Mouse (Mus musculus): ENCODE measurements around the gene Sox12. TPM values are rescaled to one million over a fixed set of nuclear protein-coding genes. Genes with fewer than 3 reads are reported as not detected.

Gene Sox12
- polyA plus RNA-seq, 1 experiment from 2014 or later: 19.6 TPM

DNA sequence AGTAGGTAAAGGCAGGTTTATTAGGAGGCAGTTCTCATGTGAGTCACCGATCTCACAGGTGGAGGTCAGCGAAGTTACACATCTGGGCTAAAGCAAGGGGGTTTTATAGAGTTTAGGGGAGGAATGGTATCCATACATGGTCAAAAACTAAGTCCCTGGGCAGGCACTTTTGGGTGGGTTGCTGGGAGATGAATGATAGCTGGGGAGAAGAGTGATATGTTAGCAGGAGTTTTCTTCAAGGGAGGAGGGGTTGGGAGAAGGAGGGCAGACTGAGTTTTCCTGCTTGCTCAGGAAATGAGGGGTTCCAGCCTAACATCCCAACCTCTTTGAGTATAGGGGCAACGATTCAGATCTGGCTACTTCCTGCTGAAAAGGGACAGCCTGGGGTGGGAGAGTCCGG is 17.4 kb upstream of the Sox12 start, which contains the start of gene 6820408C15Rik:
TSS of gene 6820408C15Rik (plus strand) at position 301 of the 400 bp plus-strand sequence.
- no peaks in the 10 kb centered on the region for H3K27me3 ChIP-seq
- WGBS: 26% methylated on average over 4 of the region's 4 CpGs
- ATAC-seq (ENCODE audit: low FRiP score): no peak
- 0 out of 2 replicates have a peak, but pooled peaks cover 3% of the 10 kb centered on the region for H3K9me3 ChIP-seq (replicated peaks)
- H3K4me3 ChIP-seq: peak within 1 kb of the TSS; percentile 95
- peaks cover 35% of the 10 kb centered on the region for H3K4me1 ChIP-seq
- no peaks in the 10 kb centered on the region for H3K36me3 ChIP-seq
- peak within 1 kb of the TSS; percentile 97 for H3K9ac ChIP-seq
- H3K4me2 ChIP-seq (replicated peaks): peak within 1 kb of the TSS; percentile 84
- peak within 1 kb of the TSS; percentile 97 for H3K27ac ChIP-seq

GRCm38 (mm10) chr2:152414591-152415165 is 16.8 kb upstream of the Sox12 start, which contains the start of gene Zcchc3:
Zcchc3 (minus strand) TSS chr2:152415027.
- under 1% methylated on average over 59 of the region's 65 CpGs for WGBS
- Histone ChIP-seq H3K4me2 (replicated peaks) (peak within 1 kb of the TSS; percentile 84), H3K36me3 (no peaks in the 10 kb centered on the region), H3K27me3 (no peaks in the 10 kb centered on the region), H3K4me1 (peaks cover 41% of the 10 kb centered on the region), H3K27ac (peak within 1 kb of the TSS; percentile 97), H3K9me3 (replicated peaks) (0 out of 2 replicates have a peak, but pooled peaks cover 3% of the 10 kb centered on the region), H3K4me3 (peak within 1 kb of the TSS; percentile 95), H3K9ac (peak within 1 kb of the TSS; percentile 97)
- ATAC-seq (ENCODE audit: low FRiP score): peak; percentile 80

DNA sequence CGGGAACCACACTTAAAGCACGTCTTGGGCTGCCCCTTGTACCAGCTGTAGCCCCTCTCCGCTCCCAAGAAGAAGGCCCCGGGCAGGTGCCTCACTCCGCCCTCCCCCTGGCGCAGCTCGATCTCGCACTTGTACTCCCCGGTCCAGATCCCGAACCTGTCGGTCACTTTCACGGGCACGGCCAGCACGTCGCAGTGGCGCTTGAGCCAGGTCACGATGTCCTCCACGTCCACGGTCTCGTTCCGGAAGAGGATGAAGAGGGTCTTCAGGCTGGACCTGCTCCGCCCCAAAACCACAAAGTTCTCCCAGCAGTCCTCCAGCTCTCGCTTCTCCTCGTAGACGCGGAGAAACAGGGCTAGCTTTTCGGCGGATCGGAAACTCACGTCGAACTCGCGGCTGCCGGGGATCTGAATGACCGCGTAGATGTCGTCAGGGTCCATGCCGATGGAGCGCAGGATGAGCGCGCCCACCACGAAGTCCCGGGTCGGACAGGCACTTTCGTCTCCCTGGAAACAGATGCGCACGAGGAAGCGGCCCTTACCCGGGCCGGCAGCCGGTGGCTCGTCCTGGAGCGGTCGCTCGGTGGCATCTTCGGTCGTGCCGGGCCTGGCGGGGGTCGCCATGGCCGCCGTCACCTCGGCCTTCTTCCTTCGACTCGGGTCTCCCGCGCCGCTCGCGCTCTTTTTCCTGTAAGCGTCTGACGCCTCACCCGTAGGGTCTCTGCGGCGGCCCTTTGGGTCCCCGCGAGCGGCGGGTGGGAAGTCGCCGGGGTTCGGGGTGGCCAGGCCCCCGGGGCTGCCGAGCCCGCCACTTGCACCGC is 16.1 kb upstream of the Sox12 start:
- Histone ChIP-seq H3K4me1 (peaks cover 46% of the 10 kb centered on the region), H3K27ac (peak overlapping the region; percentile 97), H3K36me3 (no peaks in the 10 kb centered on the region), H3K4me3 (peak overlapping the region; percentile 95), H3K9me3 (replicated peaks) (0 out of 2 replicates have a peak, but pooled peaks cover 3% of the 10 kb centered on the region), H3K9ac (peak overlapping the region; percentile 97), H3K4me2 (replicated peaks) (peak overlapping the region; percentile 84), H3K27me3 (no peaks in the 10 kb centered on the region)
- peak; percentile 11; the same call in 1 of the 2 replicates for ATAC-seq (ENCODE audit: low FRiP score)
- under 1% methylated on average over 85 of the region's 86 CpGs for WGBS

GRCm38 (mm10) chr2:152413158-152413764 is 15.4 kb upstream of the Sox12 start:
- Histone ChIP-seq H3K27me3 (no peaks in the 10 kb centered on the region), H3K9ac (peak overlapping the region; percentile 97), H3K9me3 (replicated peaks) (0 out of 2 replicates have a peak, but pooled peaks cover 3% of the 10 kb centered on the region), H3K4me2 (replicated peaks) (peak overlapping the region; percentile 84), H3K27ac (peak overlapping the region; percentile 97; the same call in 1 of the 2 replicates), H3K4me3 (peak overlapping the region; percentile 95), H3K4me1 (peaks cover 46% of the 10 kb centered on the region), H3K36me3 (no peaks in the 10 kb centered on the region)
- WGBS: 1% methylated on average over 21 of the region's 21 CpGs
- no peak for ATAC-seq (ENCODE audit: low FRiP score)

- H3K9ac ChIP-seq: peak overlapping the region; percentile 97
- H3K4me1 ChIP-seq: peaks cover 46% of the 10 kb centered on the region
- 0 out of 2 replicates have a peak, but pooled peaks cover 3% of the 10 kb centered on the region for H3K9me3 ChIP-seq (replicated peaks)
- peak overlapping the region; percentile 95 for H3K4me3 ChIP-seq
- H3K4me2 ChIP-seq (replicated peaks): peak overlapping the region; percentile 84
- no peak for ATAC-seq (ENCODE audit: low FRiP score)
- no peaks in the 10 kb centered on the region for H3K36me3 ChIP-seq
- no peaks in the 10 kb centered on the region for H3K27me3 ChIP-seq
- H3K27ac ChIP-seq: peak overlapping the region; percentile 97
- WGBS: 3% methylated on average over 15 of the region's 15 CpGs
These were observed 14.8 kb upstream of the Sox12 start for GRCm38 (mm10) chr2:152412526-152413157.

GRCm38 (mm10) chr2:152411471-152411870 is 13.6 kb upstream of the Sox12 start:
- WGBS: 2% methylated on average over 7 of the region's 7 CpGs
- peak; percentile 0; the same call in 1 of the 2 replicates for ATAC-seq (ENCODE audit: low FRiP score)

DNA sequence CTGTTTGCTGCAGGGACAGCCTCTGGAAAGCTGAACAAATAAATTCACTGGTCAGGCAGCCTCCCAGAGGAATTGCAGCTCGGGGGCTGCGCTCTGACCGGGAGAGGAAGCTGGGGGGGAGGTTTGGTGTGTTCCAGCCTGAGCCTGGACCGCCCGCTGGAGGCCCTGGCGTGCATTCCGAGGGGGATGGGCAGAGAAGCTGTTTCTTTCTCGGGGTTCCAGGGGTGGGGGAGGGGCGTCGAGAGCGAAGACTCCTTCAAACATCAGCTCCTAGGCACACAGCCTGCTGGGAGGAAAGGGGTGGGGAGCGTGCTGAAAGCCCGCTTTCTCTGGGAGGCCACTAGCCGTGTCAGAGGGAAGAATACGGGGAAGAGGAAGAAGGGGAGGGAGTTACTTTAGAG is 13.1 kb upstream of the Sox12 start:
- Histone ChIP-seq H3K4me1 (peaks cover 53% of the 10 kb centered on the region), H3K36me3 (no peaks in the 10 kb centered on the region), H3K27me3 (no peaks in the 10 kb centered on the region), H3K4me2 (replicated peaks) (peak overlapping the region; percentile 84), H3K9ac (peak overlapping the region; percentile 56), H3K9me3 (replicated peaks) (0 out of 2 replicates have a peak, but pooled peaks cover under 1% of the 10 kb centered on the region), H3K4me3 (peak overlapping the region; percentile 95), H3K27ac (peak overlapping the region; percentile 97)
- 2% methylated on average over 15 of the region's 15 CpGs for WGBS
- peak; percentile 72 for ATAC-seq (ENCODE audit: low FRiP score)

More at GRCm38 (mm10) chr2:152411471-152411870, 13.6 kb upstream of the Sox12 start:
- Histone ChIP-seq H3K9me3 (replicated peaks) (0 out of 2 replicates have a peak, but pooled peaks cover 3% of the 10 kb centered on the region), H3K27ac (peak overlapping the region; percentile 97), H3K4me1 (peaks cover 49% of the 10 kb centered on the region), H3K4me3 (peak overlapping the region; percentile 95), H3K4me2 (replicated peaks) (peak overlapping the region; percentile 84), H3K9ac (peak overlapping the region; percentile 56), H3K36me3 (no peaks in the 10 kb centered on the region), H3K27me3 (no peaks in the 10 kb centered on the region)

GRCm38 (mm10) chr2:152409781-152410180 is 11.9 kb upstream of the Sox12 start:
- no peaks in the 10 kb centered on the region for H3K9me3 ChIP-seq (replicated peaks)
- no peaks in the 10 kb centered on the region for H3K27me3 ChIP-seq
- 0 out of 2 replicates have a peak overlapping the region, but pooled peaks have one; percentile 27 for H3K9ac ChIP-seq
- no peaks in the 10 kb centered on the region for H3K36me3 ChIP-seq
- H3K4me3 ChIP-seq: no peak overlapping the region
- peak overlapping the region; percentile 97 for H3K27ac ChIP-seq
- WGBS: 75% methylated on average over 6 of the region's 6 CpGs
- ATAC-seq (ENCODE audit: low FRiP score): no peak
- no peak overlapping the region for H3K4me2 ChIP-seq (replicated peaks)
- peaks cover 53% of the 10 kb centered on the region for H3K4me1 ChIP-seq

- H3K9ac ChIP-seq: peak overlapping the region; percentile 40; the same call in 1 of the 2 replicates
- ATAC-seq (ENCODE audit: low FRiP score): peak; percentile 95
- H3K4me3 ChIP-seq: peak overlapping the region; percentile 31
- no peaks in the 10 kb centered on the region for H3K27me3 ChIP-seq
- 1% methylated on average over 19 of the region's 19 CpGs for WGBS
- H3K36me3 ChIP-seq: no peaks in the 10 kb centered on the region
- peaks cover 34% of the 10 kb centered on the region for H3K4me1 ChIP-seq
- peak overlapping the region; percentile 62 for H3K4me2 ChIP-seq (replicated peaks)
- peak overlapping the region; percentile 79 for H3K27ac ChIP-seq
- H3K9me3 ChIP-seq (replicated peaks): no peaks in the 10 kb centered on the region
These were observed 8.3 kb upstream of the Sox12 start for GRCm38 (mm10) chr2:152406126-152406525.

DNA sequence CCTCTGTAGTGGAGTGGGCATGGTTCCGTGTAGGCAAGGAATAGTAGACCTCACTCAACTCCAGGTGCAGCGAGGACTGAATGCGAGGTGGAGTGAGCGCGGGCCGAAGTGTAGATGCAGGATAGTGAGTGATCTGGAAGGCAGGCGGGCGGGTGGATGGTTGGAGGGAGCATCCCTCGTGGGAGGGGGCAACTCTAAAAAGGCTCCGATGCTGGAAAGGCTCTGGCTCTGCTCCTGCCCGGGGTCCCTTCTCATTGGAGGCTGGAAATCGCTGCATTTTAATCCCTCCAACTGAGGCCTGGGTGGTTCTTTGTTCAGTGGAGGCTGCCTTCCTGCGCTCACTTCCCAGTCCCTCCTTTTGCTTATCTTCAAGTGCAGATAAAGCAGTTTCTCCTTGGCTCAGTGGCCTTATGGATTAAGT is 1.3 kb upstream of the Sox12 start:
- WGBS: 2% methylated on average over 13 of the region's 13 CpGs
- Histone ChIP-seq H3K36me3 (peaks cover 7% of the 10 kb centered on the region; the same call in 1 of the 2 replicates), H3K27ac (peak overlapping the region; percentile 100), H3K27me3 (no peaks in the 10 kb centered on the region), H3K4me2 (replicated peaks) (peak overlapping the region; percentile 76), H3K9me3 (replicated peaks) (no peaks in the 10 kb centered on the region), H3K9ac (peak overlapping the region; percentile 98), H3K4me3 (peak overlapping the region; percentile 90), H3K4me1 (peaks cover 33% of the 10 kb centered on the region)
- ATAC-seq (ENCODE audit: low FRiP score): no peak; the same call in none of the 2 replicates

DNA sequence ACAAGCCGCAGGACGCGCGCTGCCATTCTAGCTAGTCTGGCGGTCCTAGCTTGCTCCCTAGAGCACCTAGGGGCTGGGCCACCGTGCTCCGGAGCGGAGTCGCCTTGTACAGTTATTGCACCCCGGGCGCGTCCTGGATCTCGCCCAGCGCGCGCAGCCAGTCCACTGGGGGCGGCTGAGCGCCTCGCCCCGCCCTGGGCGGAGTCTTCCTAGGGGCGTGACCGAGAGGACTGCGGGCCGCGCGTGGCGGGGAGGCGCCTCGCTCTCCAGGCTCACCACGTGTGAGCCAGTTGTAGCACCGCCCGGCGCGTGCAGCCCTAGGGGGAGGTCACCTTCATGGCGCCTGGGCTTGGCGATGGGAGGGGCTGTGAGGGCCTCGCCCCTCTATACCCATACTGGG is 828 bp upstream of the Sox12 start:
- H3K27ac ChIP-seq: peak overlapping the region; percentile 100
- H3K4me2 ChIP-seq (replicated peaks): peak overlapping the region; percentile 76
- ATAC-seq (ENCODE audit: low FRiP score): peak; percentile 76
- H3K27me3 ChIP-seq: no peaks in the 10 kb centered on the region
- peaks cover 38% of the 10 kb centered on the region for H3K4me1 ChIP-seq
- peak overlapping the region; percentile 90 for H3K4me3 ChIP-seq
- H3K9ac ChIP-seq: peak overlapping the region; percentile 98
- 0% methylated on average over 38 of the region's 38 CpGs for WGBS
- peaks cover 9% of the 10 kb centered on the region; the same call in 1 of the 2 replicates for H3K36me3 ChIP-seq
- no peaks in the 10 kb centered on the region for H3K9me3 ChIP-seq (replicated peaks)

Data from hindbrain, embryonic 12.5 days (tissue).